Comparison of ENCODE assay signal across 9 mouse cellular contexts in the genomic region with DNA sequence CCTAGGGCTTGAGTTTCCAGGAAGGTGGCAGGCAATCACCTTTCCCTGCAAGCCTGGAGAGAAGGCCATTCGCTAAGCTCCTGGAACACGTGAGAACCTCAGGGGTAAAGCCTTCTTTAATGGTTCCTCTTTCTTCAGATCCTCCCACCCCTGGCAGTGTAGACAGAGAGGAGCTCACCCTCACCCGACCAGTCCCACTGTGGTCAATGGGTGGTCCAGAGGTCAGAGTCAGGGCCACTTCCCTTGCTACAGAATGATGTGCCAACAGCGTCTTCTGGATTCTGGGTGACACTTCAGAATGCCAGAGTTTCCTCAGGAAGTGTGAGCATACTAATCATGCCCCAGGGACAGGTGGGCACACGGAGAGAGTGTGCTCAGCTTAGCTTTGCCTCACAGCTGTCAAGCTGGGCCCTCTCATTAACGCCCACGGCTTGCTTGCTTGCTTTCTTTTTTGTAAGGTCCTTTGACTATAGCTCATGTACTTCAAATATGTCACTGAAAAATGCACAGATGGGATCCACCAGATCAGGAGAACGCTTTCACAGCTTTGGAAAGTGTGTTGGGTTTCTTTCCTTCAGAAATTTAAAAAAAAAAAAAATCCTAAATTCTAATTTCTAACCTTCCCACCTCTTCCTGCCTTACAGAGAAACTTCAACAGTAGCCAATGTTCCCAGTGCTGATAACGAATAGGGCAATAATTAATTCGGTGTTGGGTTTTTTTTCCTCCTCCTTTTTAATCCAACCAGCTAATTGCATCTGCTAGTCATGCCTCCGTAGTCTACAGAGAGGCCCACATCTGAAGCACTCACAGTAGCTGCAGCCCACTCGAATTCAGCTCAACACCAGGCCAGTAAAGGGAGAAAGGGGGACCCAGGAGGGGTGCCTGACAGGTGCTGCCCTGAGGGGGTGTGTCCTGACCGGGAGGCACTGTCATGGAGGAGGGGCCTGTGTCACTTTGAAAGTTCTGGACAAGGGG.
DNase-seq lines count a peak whose midpoint lies in the region; ATAC-seq lines count a peak whose summit lies in the region.
"Had no signal": no experiment of that assay in that cellular context is flagged by ENCODE, and none has a peak within 500 bp of the region (broad histone marks: within the 10 kb centered on the region; RNA-seq: fewer than 3 reads in every experiment).

No protein-coding gene starts in this region.

- no peak overlapping the region for H3K27ac ChIP-seq in neural tube, embryonic 13.5 days (replicated peaks)
- H3K27ac ChIP-seq: embryonic facial prominence, embryonic 12.5 days; heart, embryonic 13.5 days had no signal

- no peak for DNase-seq in neural tube, embryonic 10.5 days (ENCODE audit: extremely low spot score, low spot score)
- peak; percentile 72 to 83 for DNase-seq in frontal cortex, adult 2 months (ENCODE audit: extremely low spot score in 1 of 2, low spot score in 1 of 2)
- DNase-seq in left cerebral cortex, postnatal 25 days (ENCODE audit: low spot score in 2 of 2): peak; percentile 55 to 87
- DNase-seq in splenic B cell, adult 2 months (ENCODE audit: low read depth, low spot score): peak; percentile 25
- no peak for DNase-seq in gastrocnemius, postnatal 10 days

- H3K27me3 ChIP-seq in neural tube, embryonic 13.5 days: no peaks in the 10 kb centered on the region
- H3K27me3 ChIP-seq in splenic B cell, adult 2 months (ENCODE audit: control insufficient read depth, insufficient read depth, low read length, poor library complexity, severe bottlenecking): no peaks in the 10 kb centered on the region
- H3K27me3 ChIP-seq: embryonic facial prominence, embryonic 12.5 days; heart, embryonic 13.5 days had no signal

- ATAC-seq in neural tube, embryonic 13.5 days (ENCODE audit: low read depth): 0 out of 2 replicates have a peak, but pooled peaks have one; percentile 34
- ATAC-seq in CD4-positive, CD25-positive, alpha-beta regulatory T cell, adult 4 months: no peak

- 54% methylated on average over 13 of the region's 13 CpGs for WGBS in neural tube, embryonic 13.5 days

- H3K9me3 ChIP-seq in neural tube, embryonic 13.5 days: no peaks in the 10 kb centered on the region
- H3K9me3 ChIP-seq: embryonic facial prominence, embryonic 12.5 days; heart, embryonic 13.5 days had no signal

- no peak overlapping the region for H3K4me3 ChIP-seq in neural tube, embryonic 13.5 days
- H3K4me3 ChIP-seq: embryonic facial prominence, embryonic 12.5 days; heart, embryonic 13.5 days had no signal

- H3K36me3 ChIP-seq in neural tube, embryonic 13.5 days: no peaks in the 10 kb centered on the region
- peaks cover 9% of the 10 kb centered on the region for H3K36me3 ChIP-seq in splenic B cell, adult 2 months (ENCODE audit: control insufficient read depth, insufficient read depth, low read length, poor library complexity, severe bottlenecking)
- H3K36me3 ChIP-seq: embryonic facial prominence, embryonic 12.5 days; heart, embryonic 13.5 days had no signal

- H3K4me1 ChIP-seq in neural tube, embryonic 13.5 days (replicated peaks): peaks cover 38% of the 10 kb centered on the region
- H3K4me1 ChIP-seq: embryonic facial prominence, embryonic 12.5 days had no signal

- no peak overlapping the region for H3K9ac ChIP-seq in neural tube, embryonic 13.5 days
- H3K9ac ChIP-seq: embryonic facial prominence, embryonic 12.5 days; heart, embryonic 13.5 days had no signal

- intact Hi-C loops in left cerebral cortex, postnatal 25 days (cut with DNase I): loop anchor here (1.0 to 2.0 kb wide), 2 partner anchors 9 to 302 kb away; no protein-coding TSS in a partner anchor

- no peak overlapping the region for H3K4me2 ChIP-seq in neural tube, embryonic 13.5 days
- H3K4me2 ChIP-seq: embryonic facial prominence, embryonic 12.5 days; heart, embryonic 13.5 days had no signal

Comparison
In these comparisons a context has a peak if more than half of its experiments do, and no peak if none do; other contexts are left out.
1. DNase-seq: peak in frontal cortex, adult 2 months (2 of 2), left cerebral cortex, postnatal 25 days (2 of 2) and splenic B cell, adult 2 months (single experiment); none in neural tube, embryonic 10.5 days (single experiment) and gastrocnemius, postnatal 10 days (single experiment).